10 mouse cellular contexts compared by ENCODE assay signal in genomic region chr4:140539125-140539524, GRCm38 (mm10).
A peak's percentile ranks its signal among the peaks of the same experiment; 100 is the strongest.
DNase-seq lines count a peak whose midpoint lies in the region; ATAC-seq and TF ChIP-seq lines count a peak whose summit lies in the region.
"Had no signal": no experiment of that assay in that cellular context is flagged by ENCODE, and none has a peak within 500 bp of the region (broad histone marks: within the 10 kb centered on the region; RNA-seq: fewer than 3 reads in every experiment).

No protein-coding gene starts in this region.

- 0 out of 2 replicates have a peak, but pooled peaks cover 2% of the 10 kb centered on the region for H3K4me1 ChIP-seq in liver, embryonic 12.5 days
- H3K4me1 ChIP-seq in bone marrow macrophage, adult 2 months (ENCODE audit: control insufficient read depth, insufficient read depth, low read length): peaks cover 9% of the 10 kb centered on the region; the same call in 1 of the 2 replicates
- peaks cover 15% of the 10 kb centered on the region for H3K4me1 ChIP-seq in forebrain, embryonic 10.5 days
- H3K4me1 ChIP-seq in hindbrain, embryonic 14.5 days (replicated peaks; ENCODE audit: control insufficient read depth, insufficient read depth, low read length): 0 out of 2 replicates have a peak, but pooled peaks cover 3% of the 10 kb centered on the region
- H3K4me1 ChIP-seq in limb, embryonic 11.5 days (ENCODE audit: control insufficient read depth, insufficient read depth, low read length): no peaks in the 10 kb centered on the region
- peaks cover 8% of the 10 kb centered on the region; the same call in 1 of the 2 replicates for H3K4me1 ChIP-seq in neural tube, embryonic 12.5 days
- H3K4me1 ChIP-seq: liver, embryonic 15.5 days had no signal

- TF ChIP-seq CTCF in bone marrow macrophage, adult 2 months (IDR thresholded peaks at IDR 0.05; ENCODE audit: low read depth, low read length): peak; percentile 83

- H3K9me3 ChIP-seq in liver, embryonic 12.5 days (replicated peaks): no peaks in the 10 kb centered on the region
- no peaks in the 10 kb centered on the region for H3K9me3 ChIP-seq in forebrain, embryonic 10.5 days
- no peaks in the 10 kb centered on the region for H3K9me3 ChIP-seq in hindbrain, embryonic 14.5 days (ENCODE audit: control insufficient read depth, low read length)
- no peaks in the 10 kb centered on the region for H3K9me3 ChIP-seq in limb, embryonic 11.5 days (ENCODE audit: control insufficient read depth, low read length)
- H3K9me3 ChIP-seq in neural tube, embryonic 12.5 days: no peaks in the 10 kb centered on the region
- H3K9me3 ChIP-seq: embryonic facial prominence, embryonic 13.5 days; liver, embryonic 15.5 days had no signal

- no peak overlapping the region for H3K4me2 ChIP-seq in liver, embryonic 12.5 days
- H3K4me2 ChIP-seq in hindbrain, embryonic 14.5 days (replicated peaks): no peak overlapping the region
- H3K4me2 ChIP-seq in limb, embryonic 11.5 days (ENCODE audit: low read depth, severe bottlenecking): no peak overlapping the region
- no peak overlapping the region for H3K4me2 ChIP-seq in neural tube, embryonic 12.5 days (replicated peaks)
- H3K4me2 ChIP-seq: embryonic facial prominence, embryonic 13.5 days; liver, embryonic 15.5 days had no signal

- DNase-seq in liver: peak; percentile 56
- DNase-seq in forebrain, embryonic 10.5 days (ENCODE audit: extremely low spot score, low spot score): peak; percentile 66
- peak; percentile 81 for DNase-seq in hindbrain, embryonic 14.5 days (ENCODE audit: low spot score)
- DNase-seq in limb, embryonic 11.5 days (ENCODE audit: low spot score): peak; percentile 81
- DNase-seq in thymus, postnatal 25 days: peak; percentile 46

- H3K9ac ChIP-seq in liver, embryonic 12.5 days: no peak overlapping the region
- no peak overlapping the region for H3K9ac ChIP-seq in hindbrain, embryonic 14.5 days
- H3K9ac ChIP-seq in limb, embryonic 11.5 days (ENCODE audit: low read length): no peak overlapping the region
- no peak overlapping the region for H3K9ac ChIP-seq in neural tube, embryonic 12.5 days
- H3K9ac ChIP-seq: embryonic facial prominence, embryonic 13.5 days; liver, embryonic 15.5 days had no signal

- no peak overlapping the region for H3K4me3 ChIP-seq in liver, embryonic 12.5 days
- no peak overlapping the region for H3K4me3 ChIP-seq in bone marrow macrophage, adult 2 months (ENCODE audit: insufficient read depth, low read length)
- H3K4me3 ChIP-seq in forebrain, embryonic 10.5 days: no peak overlapping the region
- H3K4me3 ChIP-seq in hindbrain, embryonic 14.5 days (replicated peaks; ENCODE audit: low read length): no peak overlapping the region
- no peak overlapping the region for H3K4me3 ChIP-seq in limb, embryonic 11.5 days (ENCODE audit: low read depth, low read length)
- H3K4me3 ChIP-seq in neural tube, embryonic 12.5 days: no peak overlapping the region
- H3K4me3 ChIP-seq: embryonic facial prominence, embryonic 13.5 days; liver, embryonic 15.5 days had no signal

- ATAC-seq in liver, embryonic 12.5 days: no peak
- ATAC-seq in hindbrain, embryonic 14.5 days (ENCODE audit: low FRiP score): peak; percentile 46; the same call in 1 of the 2 replicates
- 0 out of 2 replicates have a peak, but pooled peaks have one; percentile 22 for ATAC-seq in limb, embryonic 11.5 days (ENCODE audit: insufficient number of reproducible peaks, low FRiP score, low TSS enrichment, low read depth)
- ATAC-seq in neural tube, embryonic 12.5 days (ENCODE audit: low FRiP score, low read depth): peak; percentile 23; the same call in 1 of the 2 replicates

- H3K27ac ChIP-seq in liver, embryonic 12.5 days: no peak overlapping the region
- no peak overlapping the region for H3K27ac ChIP-seq in bone marrow macrophage, adult 2 months (ENCODE audit: insufficient read depth, low read depth, low read length)
- no peak overlapping the region for H3K27ac ChIP-seq in forebrain, embryonic 10.5 days
- H3K27ac ChIP-seq in hindbrain, embryonic 14.5 days: no peak overlapping the region
- H3K27ac ChIP-seq in limb, embryonic 11.5 days (replicated peaks; ENCODE audit: low read depth, low read length): no peak overlapping the region
- H3K27ac ChIP-seq in neural tube, embryonic 12.5 days: no peak overlapping the region
- H3K27ac ChIP-seq: embryonic facial prominence, embryonic 13.5 days; liver, embryonic 15.5 days had no signal

- no peak for TF ChIP-seq POLR2A in bone marrow macrophage, adult 2 months (IDR thresholded peaks at IDR 0.05; ENCODE audit: borderline replicate concordance, low read depth, low read length)

- H3K36me3 ChIP-seq in liver, embryonic 12.5 days: peaks cover 5% of the 10 kb centered on the region; the same call in 1 of the 2 replicates
- peaks cover 78% of the 10 kb centered on the region for H3K36me3 ChIP-seq in forebrain, embryonic 10.5 days (replicated peaks)
- H3K36me3 ChIP-seq in hindbrain, embryonic 14.5 days (replicated peaks; ENCODE audit: control insufficient read depth, insufficient read depth): peaks cover 51% of the 10 kb centered on the region
- H3K36me3 ChIP-seq in limb, embryonic 11.5 days (ENCODE audit: control insufficient read depth, insufficient read depth, low read length): peaks cover 8% of the 10 kb centered on the region; the same call in 1 of the 2 replicates
- peaks cover 69% of the 10 kb centered on the region for H3K36me3 ChIP-seq in neural tube, embryonic 12.5 days

- 28% methylated on average over 11 of the region's 11 CpGs for WGBS in liver, embryonic 12.5 days (ENCODE audit: insufficient replicate concordance)
- 36% methylated on average over 11 of the region's 11 CpGs for WGBS in forebrain, embryonic 10.5 days
- 27% methylated on average over 11 of the region's 11 CpGs for WGBS in hindbrain, embryonic 14.5 days
- 32% methylated on average over 11 of the region's 11 CpGs for WGBS in limb, embryonic 11.5 days
- 35% methylated on average over 11 of the region's 11 CpGs for WGBS in neural tube, embryonic 12.5 days

- no peaks in the 10 kb centered on the region; the same call in 1 of the 2 replicates for H3K27me3 ChIP-seq in liver, embryonic 12.5 days (replicated peaks)
- H3K27me3 ChIP-seq in forebrain, embryonic 10.5 days (ENCODE audit: poor library complexity, severe bottlenecking): no peaks in the 10 kb centered on the region
- no peaks in the 10 kb centered on the region for H3K27me3 ChIP-seq in hindbrain, embryonic 14.5 days (ENCODE audit: control insufficient read depth, insufficient read depth, low read length)
- H3K27me3 ChIP-seq in limb, embryonic 11.5 days (ENCODE audit: control insufficient read depth, insufficient read depth, low read length): no peaks in the 10 kb centered on the region
- no peaks in the 10 kb centered on the region for H3K27me3 ChIP-seq in neural tube, embryonic 12.5 days (replicated peaks)
- H3K27me3 ChIP-seq: embryonic facial prominence, embryonic 13.5 days; liver, embryonic 15.5 days had no signal
